Mouse (Mus musculus): ENCODE data around the gene Kcnh7.
"Not testable (repeated sequence)": the region's sequence is repeated elsewhere in the genome, so short reads cannot be mapped to it uniquely, and the experiment has no call there.

Gene Kcnh7

DNA sequence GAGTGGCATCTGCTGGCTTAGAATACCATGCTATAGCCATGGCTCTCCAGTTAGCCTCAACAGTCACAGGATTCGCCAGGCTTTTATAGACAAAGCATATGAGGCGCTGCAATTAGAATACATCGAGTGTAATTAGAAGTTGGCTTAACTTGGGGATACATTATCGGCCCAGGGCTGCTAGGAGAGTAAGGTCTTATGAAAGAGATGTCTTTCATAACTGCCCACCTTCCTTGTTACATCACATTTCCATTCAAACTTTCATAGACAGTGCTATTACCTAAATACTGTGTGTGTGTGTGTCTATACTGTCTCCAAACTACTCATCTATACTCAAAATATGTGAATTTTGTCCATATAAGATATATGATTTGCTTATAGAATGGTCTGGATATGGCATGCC is 468.8 kb downstream of the Kcnh7 start:
- DNase-seq: no peak

DNA sequence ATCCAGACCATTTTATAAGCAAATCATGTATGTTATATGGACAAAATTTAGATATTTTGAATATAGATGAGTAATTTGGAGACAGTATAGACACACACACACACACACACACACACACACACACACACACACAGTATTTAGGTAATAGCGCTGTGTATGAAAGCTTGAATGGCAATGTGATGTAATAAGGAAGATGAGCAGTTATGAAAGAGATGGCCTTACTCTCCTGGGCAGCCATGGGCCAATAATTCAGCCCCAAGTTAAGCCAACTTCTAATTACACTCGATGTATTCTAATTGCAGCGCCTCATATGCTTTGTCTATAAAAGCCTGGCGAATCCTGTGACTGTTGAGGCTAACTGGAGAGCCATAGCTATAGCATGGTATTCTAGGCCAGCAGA is 469.7 kb downstream of the Kcnh7 start:
- not testable (repeated sequence) for DNase-seq

DNA sequence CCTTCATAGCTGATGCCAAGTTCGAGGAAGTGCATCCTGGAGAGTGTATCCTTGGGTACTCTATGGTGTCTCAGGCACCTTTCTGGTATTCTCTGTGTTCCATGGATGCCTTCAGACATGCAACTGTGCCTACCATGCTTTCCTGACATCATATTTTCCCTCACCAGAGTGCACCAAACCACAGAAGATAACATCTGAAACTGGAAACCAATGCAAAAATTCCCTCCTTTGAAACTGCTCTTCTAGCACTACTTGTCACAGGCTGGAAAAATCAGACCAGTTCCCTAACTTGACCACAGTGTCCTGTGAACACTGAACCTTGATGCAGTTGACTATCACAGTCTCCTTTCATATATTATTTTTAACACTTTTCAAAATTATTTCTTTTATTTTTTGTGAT is 474.5 kb downstream of the Kcnh7 start:
- no peak for DNase-seq

DNA sequence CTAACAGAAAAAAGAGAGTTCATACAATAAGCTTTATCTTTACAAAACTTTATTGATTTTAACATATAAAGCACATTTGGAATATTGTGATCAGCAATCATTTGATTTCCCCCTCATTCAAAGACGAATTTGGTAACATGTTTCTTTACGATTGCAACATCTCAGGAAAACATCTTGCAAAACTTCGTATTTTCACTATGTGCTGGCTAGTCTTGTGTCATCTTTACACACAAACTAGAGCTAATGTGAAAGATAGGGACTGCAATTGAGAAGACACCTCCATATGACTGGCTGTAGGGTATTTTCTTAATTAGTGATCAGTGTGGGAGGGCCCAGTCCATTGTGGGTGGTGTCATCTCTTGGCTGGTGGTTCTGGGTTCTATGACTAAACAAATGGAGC is 477.8 kb downstream of the Kcnh7 start:
- no peak for DNase-seq

DNA sequence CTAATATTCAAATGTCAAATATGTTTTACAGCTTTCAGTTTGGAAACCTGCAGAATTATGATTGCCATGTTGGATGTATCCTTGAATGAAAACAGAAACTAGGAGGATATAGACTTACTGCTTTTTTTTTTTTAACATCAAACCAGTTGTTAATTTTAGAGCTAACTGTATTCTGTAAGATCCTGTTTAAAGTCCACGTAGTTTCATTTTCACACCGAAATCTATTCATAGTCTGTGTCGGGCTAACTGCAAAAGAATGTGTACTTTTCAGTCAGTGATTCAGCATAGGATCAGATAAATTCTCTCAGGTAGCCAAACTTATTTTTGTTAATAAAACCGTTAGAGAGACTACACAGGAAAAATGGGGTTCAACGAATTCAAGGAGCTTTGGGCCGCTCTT is 498.2 kb downstream of the Kcnh7 start:
- DNase-seq: no peak

DNA sequence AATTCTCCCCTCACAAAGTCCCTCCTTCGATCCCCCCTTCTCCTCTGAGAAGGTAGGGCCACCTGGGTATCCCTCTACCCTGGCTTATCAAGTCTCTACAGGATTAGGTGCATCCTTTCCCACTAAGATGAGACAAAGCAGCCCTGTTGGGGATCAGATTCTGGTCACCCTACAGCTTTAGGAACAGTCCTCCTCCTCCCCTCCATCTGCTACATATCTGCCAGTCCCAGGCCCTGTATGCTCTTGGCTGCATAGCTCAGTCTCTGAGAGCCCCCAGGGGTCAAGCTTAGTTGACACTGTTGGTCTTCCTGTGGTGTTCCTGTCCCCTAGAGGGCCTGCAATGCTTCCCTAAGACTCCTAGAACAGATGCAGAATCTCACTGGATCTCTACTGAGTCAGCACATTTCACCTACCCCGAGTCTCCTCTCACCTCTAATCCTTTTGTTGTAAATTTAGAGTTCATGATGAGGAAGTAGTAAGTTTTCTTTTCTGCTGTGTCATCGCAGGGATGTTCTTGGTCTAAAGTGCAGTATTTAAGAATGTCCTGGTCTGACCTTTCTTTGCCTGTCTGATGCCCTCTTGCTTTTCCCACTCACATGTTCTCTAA is 499.0 kb downstream of the Kcnh7 start:
- no peak for DNase-seq

DNA sequence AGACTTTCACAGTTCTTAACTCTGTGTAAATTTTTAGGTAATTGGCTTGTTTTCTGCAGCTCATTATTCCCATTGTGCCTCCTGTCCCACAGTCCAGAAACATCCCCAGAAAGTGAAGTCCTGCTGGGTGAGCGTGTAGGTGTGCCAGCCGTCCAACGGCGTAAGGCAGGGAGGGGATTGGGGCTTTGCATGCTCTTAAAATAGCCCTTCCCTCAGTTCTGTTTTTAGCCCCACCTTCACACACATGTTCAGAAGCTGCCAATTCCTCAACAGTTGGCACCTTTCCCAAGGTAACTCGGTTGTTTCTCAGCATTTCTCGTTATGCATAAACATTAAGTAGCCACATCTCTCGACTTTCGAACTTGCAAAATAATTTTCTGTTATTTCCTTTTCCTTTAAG is 502.4 kb downstream of the Kcnh7 start:
- no peak for DNase-seq

DNA sequence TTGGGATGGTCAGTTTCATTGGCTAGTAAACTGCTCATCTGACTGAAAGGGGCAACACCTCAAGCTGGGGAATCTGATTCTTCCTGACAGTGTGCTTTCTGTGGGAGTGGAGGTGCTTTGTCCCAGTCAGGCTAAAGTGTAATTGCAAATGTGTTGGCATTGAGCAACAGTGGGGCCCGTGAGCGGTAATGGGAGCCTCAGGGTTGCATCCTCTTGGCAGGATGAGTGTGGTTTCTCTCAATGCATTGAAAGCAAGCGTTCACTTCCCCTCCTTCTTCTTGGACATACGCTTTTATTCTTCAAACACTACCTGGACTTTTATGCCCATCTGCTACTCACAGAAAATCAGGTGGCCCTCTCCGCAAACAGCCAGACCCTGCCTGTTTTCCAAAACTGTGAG is 511.3 kb downstream of the Kcnh7 start:
- no peak for DNase-seq

DNA sequence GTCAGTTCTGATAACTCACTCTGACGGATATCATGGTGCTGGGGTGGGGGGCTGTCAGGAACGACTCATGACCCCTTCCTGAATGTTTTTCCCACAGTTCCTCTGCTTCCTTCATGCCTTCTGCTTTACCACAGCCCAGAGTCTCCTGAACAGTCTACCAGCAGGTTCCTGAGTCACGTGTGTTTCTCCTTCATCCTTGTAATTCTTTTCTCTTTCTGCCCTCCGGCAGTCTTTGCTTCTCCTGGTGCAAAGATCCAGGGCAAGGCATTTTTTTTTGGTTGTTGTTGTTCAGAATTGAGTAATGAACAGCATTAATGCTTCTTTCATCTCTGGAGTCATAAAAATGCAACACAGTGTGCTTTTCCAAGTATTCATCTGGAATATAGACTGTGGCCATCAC is 513.3 kb downstream of the Kcnh7 start:
- DNase-seq: no peak

DNA sequence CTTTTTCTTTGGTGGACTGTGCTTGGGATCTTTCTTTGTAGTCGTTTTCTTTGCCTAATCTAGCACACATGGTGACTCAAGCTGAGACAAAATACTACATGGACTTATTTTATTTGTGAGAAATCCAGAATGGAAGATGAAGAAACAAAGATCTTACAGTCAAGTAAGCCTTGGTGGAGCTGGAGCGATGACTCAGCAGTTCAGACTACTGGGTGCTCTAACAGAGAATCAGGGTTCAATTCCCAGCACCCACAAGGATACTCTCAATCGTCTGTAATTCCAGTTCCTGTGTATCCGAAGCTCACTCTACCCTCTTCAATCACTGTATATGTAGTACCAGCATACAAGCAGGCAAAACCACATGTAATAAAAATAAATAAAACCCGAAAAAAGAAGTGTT is 513.8 kb downstream of the Kcnh7 start:
- DNase-seq: no peak

DNA sequence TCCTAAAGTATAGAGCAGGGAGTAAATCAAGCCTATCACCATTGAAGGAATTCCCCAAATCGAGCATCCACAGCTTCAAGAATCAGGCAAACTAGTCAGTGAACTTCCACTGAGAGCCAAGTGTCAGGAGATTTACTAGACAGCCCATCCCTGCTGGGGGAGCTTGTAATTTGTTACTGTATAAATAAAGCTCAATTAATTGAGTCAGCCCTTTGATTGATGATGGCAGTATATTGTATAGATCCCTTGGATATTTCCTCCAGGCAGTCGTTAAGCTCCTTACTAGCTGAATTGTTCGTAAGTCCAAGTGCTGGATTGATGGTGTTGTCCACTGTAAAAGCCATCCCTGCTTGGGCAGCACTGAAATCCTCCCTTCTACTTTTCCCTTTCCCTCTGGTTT is 514.2 kb downstream of the Kcnh7 start:
- no peak for DNase-seq

DNA sequence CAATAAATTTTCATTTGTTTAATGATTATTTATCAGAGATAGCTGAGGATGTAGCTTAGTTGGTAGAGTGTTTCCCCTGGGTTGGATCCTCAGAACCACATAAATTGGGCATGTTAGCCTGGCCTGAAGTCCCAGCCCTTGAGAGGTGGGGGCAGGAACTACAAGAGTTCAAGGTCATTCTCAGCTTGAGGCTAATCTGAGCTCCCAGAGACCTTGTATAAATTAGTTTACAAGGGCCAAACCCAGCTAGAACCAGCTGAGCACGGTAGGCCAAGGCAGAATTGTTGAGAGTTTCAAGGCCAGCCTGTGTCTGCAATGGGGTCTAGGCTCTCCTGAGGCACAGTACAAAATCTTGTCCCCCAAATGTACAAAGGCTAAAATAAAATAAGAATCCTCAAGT is 518.6 kb downstream of the Kcnh7 start:
- no peak for DNase-seq

DNA sequence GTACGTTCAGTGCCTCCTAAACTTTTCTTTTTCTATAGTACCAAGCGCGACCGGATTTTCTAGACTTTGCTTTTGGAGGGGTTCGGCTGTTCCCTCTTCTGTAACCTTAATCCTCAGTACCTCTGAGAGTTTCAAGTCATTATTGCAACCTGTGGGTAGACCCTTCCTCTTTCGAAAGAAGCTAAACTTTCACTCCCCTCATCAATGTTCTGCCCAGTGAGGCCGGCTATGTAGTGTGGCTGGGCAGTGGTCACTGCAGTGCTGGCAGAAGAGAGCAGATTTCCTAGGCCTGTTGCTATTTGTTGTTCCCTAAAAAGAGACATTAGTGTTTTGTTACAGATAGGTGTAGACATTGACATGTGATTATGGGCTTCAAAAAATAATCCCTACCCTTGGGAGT is 519.2 kb downstream of the Kcnh7 start:
- DNase-seq: no peak

DNA sequence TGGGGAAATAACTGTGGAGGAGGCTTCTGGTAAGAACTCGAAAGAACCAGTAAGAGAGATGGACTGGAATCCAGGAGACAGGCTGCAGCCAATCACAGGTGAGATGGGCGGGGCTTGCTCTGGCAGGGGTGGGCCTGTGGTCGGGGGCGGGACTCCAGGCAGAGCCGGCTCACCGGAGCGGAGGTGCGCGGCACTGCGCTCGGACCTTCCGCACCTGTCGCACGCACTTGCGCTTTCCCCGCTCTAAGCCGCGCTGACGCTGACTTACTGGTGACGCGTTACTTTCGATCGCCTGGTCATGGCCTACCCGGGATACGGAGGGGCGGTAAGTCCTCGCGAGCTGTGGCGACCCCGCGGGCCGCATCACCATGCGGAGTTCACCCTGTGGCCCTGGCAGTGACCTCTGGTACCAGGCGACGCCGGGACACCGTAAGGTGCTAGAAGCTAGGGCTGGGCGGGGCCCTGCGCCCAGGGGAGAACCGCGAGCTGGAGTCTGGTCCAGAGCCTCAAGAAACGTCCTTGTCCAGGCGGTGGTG is 519.9 kb downstream of the Kcnh7 start, which contains the start of gene Gca:
Gene Gca, plus strand, starts transcription at position 151 of the 536 bp plus-strand sequence.
- peak; percentile 86 for DNase-seq

DNA sequence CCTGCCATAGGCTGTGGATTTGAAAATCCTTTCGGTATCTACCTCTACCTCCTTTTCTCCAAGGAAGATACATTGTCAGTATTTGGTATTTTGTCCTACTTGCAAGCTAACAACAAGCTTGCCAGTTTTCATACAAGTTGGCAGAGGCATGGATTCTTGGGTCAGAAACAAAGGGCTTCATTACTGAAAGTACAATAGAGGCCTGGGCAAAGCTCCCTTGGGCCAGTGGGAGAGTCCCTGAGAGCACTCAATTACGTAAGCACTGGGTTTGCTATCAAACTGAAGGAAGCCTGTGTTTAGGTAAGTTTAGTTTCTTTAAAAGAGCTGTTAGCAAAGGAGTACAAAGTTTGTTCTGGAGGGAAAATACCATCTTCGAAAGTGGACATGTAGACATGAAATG is 521.5 kb downstream of the Kcnh7 start:
- DNase-seq: no peak

DNA sequence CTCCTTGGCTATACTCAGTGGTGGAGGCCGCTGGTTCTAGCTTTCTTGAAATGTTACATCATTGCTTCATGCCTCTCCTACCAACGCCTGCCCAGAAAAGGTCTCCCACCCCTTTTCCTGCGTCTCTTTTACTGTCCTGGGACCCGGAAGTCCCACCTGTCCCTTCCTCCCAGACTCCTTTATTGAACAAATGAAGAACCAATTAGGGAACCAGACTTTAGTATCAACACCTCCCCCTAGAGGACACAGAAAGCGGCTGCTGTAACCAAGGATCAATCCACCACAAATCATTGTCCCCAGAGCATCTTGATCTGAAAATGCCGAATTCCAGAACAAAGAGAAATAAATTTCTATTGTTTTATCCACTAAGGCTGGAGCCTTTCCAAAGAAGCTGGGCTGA is 523.5 kb downstream of the Kcnh7 start:
- no peak for DNase-seq

DNA sequence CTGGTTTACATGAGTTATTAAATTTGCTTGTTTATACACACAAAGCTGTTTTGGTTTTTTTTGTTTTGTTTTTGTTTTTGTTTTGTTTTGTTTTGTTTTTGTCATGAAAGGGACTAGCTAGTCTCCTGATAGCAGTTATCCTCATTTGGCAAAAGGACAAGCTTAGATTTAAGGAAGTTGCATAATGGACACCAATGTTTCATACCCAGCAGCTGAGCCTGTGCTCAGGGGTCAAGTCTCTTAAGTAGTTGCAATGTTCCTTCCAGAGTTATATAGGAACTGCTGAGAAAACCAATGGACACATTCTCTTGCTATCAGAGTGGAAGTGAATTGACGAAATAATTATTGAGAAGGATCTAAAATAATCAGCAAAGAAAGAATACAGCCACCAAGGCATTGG is 528.0 kb downstream of the Kcnh7 start:
- no peak for DNase-seq

DNA sequence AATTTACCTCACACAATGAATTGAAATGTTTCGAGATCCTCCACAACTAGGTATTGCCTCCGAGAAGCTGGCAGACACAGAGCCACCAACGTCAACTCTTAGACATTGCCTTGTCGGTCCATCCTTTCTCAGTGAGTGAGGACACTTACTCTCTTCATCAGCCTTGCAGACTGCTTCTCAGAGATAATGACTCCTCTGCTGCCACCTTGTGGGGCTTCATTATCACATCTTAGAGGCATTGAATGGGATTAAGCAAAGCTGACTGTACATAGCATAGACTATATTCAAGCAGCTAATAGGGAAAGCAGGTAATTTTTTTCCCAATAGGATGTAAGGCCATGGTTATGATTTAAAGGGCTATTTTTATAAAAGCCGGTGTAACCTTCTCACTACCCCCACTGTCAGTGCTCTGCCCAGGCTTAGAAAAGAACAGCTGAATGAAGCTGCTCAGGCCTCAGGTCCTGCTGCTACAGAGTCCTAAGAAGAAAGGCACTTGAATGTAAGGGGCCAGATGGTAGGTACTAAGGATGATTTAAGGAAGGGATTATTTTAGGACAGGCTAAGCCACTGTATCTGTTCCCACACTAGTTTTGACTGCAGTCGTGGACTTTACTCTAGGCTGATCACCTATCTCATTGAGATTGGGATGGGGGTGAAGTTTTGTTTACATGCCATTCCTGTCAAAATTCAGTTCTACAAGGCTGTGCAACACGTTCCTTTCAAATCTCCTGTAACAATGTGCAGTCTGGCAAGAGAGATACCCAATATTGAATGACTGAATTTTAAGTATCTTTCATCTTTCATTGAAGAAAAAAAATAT is 529.4 kb downstream of the Kcnh7 start:
- peak; percentile 68 for DNase-seq

DNA sequence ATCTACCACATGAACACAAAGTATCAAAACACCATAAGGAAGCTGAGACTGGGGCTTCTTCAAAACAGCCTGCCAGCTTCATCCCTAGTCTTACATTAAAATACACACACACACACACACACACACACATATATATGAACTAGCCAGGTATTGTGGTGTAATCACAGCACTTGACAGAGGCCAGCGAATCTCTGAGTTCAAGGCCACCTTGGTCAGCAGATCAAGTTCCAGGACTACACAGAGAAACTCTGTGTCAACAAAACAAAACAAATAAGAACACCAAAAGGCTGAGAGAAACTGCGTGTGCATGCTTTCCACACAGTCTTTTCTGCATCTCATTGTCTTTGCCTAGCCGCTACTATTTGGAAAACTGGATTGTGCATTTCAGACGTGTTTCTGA is 531.6 kb downstream of the Kcnh7 start:
- DNase-seq: no peak

DNA sequence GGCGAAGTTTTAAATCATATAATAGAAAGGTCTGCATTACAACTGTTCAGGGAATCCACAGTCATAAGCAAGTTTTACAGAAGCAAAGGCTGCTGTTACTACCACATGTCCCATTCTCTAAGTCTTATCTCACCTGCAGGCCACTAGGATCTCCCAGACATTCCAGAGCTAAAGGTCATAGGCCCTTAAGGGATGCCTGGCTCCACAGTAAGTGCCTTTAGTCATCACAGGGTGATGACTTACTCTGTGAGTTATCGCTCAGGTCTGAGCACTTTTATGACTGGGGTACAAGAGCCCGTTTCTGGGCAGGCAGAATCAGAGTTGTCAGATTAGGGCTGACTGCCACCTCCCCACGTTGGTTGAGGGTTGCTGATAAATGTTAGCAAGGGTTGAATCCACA is 532.2 kb downstream of the Kcnh7 start:
- DNase-seq: no peak

DNA sequence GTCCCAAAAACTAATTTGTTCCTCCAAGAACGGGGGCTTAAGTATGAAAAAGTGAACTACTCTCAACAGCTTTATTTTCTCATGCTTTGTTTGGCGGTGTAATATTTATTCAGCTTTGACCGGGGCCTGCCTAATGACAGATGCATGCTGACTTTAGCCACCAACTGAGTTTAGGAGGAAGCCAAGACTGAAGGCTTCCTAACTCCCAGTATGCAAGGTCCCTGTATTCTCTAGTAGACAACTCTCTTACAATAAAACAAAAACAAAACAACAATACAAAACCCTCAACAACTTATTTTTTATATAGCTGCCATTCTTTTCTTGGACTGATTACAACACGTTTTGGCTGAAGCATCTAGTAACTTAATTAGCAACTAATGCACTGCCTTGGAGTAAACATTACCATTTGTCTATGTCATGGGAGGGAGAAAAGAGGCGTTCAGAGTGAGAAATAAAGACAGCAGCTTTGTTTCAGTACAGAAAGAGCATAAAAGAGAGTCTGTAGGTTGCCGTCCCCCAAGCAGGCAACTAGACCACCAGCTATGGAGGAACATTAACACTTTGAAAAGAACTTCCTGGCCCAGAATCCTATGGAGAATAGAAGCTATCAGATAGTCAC is 537.3 kb downstream of the Kcnh7 start:
- no peak for DNase-seq

DNA sequence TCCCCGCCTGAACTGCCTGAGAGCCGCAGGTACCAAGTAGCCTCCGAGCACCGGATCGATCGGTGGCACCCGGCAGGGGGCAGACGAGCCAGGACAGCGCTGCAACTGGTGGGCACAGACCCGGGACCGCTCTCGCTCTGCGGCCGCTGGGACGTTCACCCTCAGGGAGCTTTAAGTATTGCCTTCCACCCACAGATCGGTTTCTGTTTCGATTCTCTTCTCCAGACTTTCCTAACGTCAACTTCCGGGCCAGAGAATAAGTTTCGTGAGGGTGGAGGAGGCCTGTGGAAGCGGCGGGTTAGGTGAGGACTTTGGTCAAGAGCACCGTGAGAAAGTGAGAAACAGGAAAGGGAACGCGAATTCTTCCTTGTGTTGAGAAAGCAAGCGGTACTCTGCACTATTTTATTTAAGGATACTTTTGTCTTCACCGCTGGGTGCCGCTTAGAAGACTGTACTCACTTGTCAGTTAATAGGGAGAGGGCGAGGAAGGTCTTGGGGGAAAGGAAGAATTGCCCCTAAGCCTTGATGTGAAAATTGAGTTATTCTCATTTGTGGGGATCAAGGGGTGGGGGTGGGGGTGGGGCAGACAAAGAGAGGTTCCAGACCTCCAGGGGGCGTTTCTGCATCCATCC is 538.0 kb downstream of the Kcnh7 start, which contains the start of gene Ifih1:
Gene Ifih1, minus strand, starts transcription at position 242 of the 632 bp plus-strand sequence.
- peak; percentile 82 for DNase-seq

DNA sequence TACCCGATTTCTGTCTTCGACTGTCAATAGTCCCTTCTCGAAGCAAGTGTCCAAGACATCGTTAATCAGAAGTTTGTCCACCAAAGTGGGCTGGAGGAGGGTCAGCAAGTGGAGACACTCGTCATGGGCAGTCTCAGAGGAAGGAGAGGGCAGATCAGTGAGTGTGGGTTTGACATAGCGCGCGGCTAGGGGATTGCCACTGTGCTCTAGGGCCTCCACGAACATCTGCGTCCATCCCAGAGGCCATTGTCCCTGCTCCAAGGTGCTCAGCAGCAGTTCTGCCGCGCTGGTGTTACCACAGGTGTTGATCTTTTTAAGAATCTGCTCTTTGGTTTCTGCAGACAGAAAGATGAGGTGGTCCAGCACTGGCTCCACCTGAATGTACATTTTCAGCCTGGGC is 538.6 kb downstream of the Kcnh7 start:
- peak; percentile 22 for DNase-seq

Measured in embryo, embryonic 11 days (tissue).